In genomic region chr10:13155377-13155776, GRCm38 (mm10) we compare ENCODE assay signal across 23 mouse cellular contexts. TPM values are rescaled to one million over a fixed set of nuclear protein-coding genes. Genes with fewer than 3 reads are reported as not detected.
"Had no signal": no experiment of that assay in that cellular context is flagged by ENCODE, and none has a peak within 500 bp of the region (broad histone marks: within the 10 kb centered on the region; RNA-seq: fewer than 3 reads in every experiment).

No protein-coding gene starts in this region.

- H3K4me1 ChIP-seq: kidney, embryonic 15.5 days; liver, embryonic 13.5 days had no signal

- H3K9me3 ChIP-seq: kidney, embryonic 15.5 days; limb, embryonic 13.5 days; liver, embryonic 13.5 days had no signal

- H3K27ac ChIP-seq: kidney, embryonic 15.5 days; limb, embryonic 13.5 days; liver, embryonic 13.5 days had no signal

- H3K4me3 ChIP-seq: kidney, embryonic 15.5 days; limb, embryonic 13.5 days; liver, embryonic 13.5 days had no signal

- H3K27me3 ChIP-seq: kidney, embryonic 15.5 days; limb, embryonic 13.5 days; liver, embryonic 13.5 days had no signal

- H3K36me3 ChIP-seq: kidney, embryonic 15.5 days; limb, embryonic 13.5 days; liver, embryonic 13.5 days had no signal

- H3K4me2 ChIP-seq: kidney, embryonic 15.5 days; limb, embryonic 13.5 days; liver, embryonic 13.5 days; midbrain, embryonic 11.5 days had no signal

- DNase-seq: kidney, adult 8-10 months; kidney, postnatal 10 days; kidney, postnatal 36 days; left cerebral cortex, postnatal 4 days; liver, embryonic 13.5 days; lung, adult 2 months; lung, postnatal 14 days; lung, postnatal 4 days; midbrain, embryonic 14.5 days; right cerebral cortex, postnatal 4 days; thymus, adult 18-20 months; thymus, postnatal 36 days had no signal

- H3K9ac ChIP-seq: kidney, embryonic 15.5 days; limb, embryonic 13.5 days; liver, embryonic 13.5 days had no signal

RNA-seq across cellular contexts. Expression of gene Zc2hc1b, which starts 22.4 kb away (rescaled TPM):
- polyA plus RNA-seq: kidney, embryonic 15.5 days; limb, embryonic 13.5 days; liver, adult 2 months; liver, embryonic 13.5 days; liver, embryonic 16.5 days; lung, adult 2 months; lung, embryonic 16.5 days; midbrain, embryonic 11.5 days; midbrain, embryonic 14.5 days; midbrain, postnatal 0 days; neural tube, embryonic 11.5 days; neural tube, embryonic 14.5 days; stomach, embryonic 14.5 days; urinary bladder, adult 2 months had no signal
